Mouse (Mus musculus): ENCODE results near the gene Actr1b.
A peak's percentile ranks its signal among the peaks of the same experiment; 100 is the strongest.
"Not testable (repeated sequence)": the region's sequence is repeated elsewhere in the genome, so short reads cannot be mapped to it uniquely, and the experiment has no call there.

Gene Actr1b

DNA sequence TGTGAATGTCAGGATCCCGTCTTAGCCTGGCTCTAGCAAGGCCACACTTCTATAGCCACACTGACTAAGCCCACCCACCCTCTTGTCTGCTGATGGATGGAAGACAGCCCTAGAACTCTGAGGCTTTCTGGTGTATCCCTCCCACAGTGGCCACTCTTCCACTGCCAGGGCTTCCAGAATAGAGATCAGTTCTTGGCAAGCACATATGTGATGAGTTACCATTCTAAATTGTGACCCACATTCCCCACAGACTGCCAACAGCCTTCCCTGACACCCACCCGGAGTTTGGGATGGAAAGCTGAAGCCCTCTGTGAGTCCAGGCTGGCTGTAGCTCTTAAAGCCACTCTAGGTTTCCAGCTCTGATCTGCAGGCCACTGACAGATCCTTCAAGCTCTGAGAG, 7.1 kb downstream of the Actr1b start:
- no peak for DNase-seq (ENCODE audit: low spot score in 2 of 2)

GRCm38 (mm10) chr1:36697030-36697429, 17.2 kb downstream of the Actr1b start:
- DNase-seq (ENCODE audit: low spot score in 2 of 2): no peak

- no peak for DNase-seq (ENCODE audit: low spot score in 2 of 2)
Observed at GRCm38 (mm10) chr1:36696411-36696810, 17.8 kb downstream of the Actr1b start.

DNA sequence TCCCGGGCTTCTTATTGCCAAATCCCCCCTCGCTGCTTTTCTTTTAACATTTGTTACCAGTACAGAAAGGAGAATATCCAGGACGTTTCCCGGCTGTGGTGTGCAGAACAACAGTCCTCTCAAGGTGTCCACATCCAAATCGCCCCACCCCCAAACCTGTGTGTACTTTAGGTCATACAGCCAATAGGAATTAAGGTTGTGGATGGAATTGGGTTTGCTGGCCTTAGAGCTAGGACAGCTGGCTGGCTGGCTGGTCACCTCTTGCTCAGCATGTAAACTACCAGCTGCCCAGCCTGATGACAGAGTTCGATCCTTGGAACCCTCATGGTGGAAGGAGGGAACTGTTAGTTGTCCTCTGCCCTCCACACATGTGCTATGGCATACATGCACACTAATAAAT, 19.4 kb downstream of the Actr1b start:
- DNase-seq (ENCODE audit: low spot score in 2 of 2): no peak

DNA sequence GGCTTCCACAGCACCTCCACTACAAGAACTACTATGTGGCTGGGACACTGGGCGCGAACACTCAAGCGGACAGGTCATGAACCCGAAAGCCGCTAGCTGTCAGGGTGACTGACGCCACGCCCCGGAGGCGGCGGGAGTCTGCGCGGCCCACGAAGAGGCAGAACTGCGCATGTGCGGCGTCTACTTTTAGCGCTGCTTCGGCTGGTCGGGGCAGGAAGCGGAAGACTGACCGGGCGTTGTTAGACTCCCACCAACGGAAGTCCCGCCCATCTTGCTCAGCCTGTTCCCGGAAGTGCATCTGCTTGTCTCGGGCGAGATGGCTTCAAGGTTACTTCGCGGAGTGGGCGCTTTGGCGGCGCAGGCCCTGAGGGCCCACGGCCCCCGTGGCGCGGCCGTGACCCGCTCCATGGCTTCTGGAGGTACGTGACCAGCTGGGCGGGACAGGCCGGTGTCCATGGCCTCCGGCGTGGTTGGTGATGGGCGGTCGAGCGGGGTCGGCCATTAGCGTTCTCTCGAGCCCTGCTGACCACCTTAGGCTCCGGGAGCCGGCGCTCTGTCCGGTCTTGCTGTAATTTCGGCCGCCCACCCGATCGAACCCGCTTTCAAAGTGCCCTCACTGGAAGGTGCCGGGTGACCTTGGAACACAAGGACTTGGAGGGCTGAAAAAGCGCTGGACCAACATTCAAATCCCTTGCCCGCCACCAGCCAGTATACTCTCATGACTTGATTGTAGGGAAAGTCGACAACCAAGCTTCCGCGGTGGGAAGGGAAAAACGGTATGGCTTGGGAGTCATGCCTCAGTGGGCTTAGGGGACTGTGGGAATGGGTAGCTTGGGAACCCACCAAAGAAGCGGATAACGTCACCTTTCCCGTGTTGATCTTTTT, 22.7 kb downstream of the Actr1b start, which contains the start of gene Cox5b:
Gene Cox5b, plus strand, starts transcription at position 179 of the 885 bp plus-strand sequence.
- DNase-seq (ENCODE audit: low spot score in 2 of 2): peak; percentile 95 to 97

GRCm38 (mm10) chr1:36690671-36691235, 23.5 kb downstream of the Actr1b start:
- DNase-seq (ENCODE audit: low spot score in 2 of 2): no peak

- DNase-seq (ENCODE audit: low spot score in 2 of 2): peak; percentile 40 to 72
Observed at GRCm38 (mm10) chr1:36683810-36684467, 30.3 kb downstream of the Actr1b start.

DNA sequence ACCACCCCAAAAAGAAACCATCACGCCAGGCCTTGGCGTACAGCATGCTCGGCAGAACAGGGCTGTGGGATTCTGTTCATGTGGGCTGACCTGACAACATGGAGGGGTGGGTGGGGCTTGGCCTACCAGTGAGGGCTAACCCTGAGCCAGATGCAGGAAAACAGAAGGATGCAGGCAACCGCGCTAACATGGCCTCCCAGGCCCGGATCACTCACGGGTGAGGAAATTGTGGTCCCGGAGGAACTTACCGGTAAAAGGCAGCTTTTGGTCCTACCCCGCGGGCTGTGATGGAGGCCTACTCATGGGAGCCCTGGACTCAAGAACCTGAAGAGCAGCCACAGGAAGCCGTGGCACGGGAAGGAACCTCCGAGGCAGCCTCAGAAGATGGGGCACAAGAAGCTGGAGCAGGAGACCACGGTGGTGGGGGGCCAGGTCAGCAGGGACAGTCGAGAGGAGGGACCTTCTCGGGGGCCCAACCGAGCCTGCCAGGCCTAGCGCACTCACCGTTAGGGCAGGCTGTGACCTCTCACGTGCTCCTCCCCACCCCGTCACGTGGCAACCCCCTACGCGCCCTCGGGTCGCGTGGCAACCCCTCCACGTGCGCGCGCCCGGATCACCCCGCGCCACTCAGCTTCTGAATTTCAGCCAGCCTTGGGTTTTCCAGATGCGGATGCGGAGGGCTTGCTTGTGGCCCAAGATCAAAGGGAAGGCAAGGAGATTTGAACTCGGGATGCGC, 31.4 kb downstream of the Actr1b start, which contains the start of gene Fam178b:
Gene Fam178b, minus strand, starts transcription at position 564 of the 736 bp plus-strand sequence.
- DNase-seq (ENCODE audit: low spot score in 2 of 2): no peak

DNA sequence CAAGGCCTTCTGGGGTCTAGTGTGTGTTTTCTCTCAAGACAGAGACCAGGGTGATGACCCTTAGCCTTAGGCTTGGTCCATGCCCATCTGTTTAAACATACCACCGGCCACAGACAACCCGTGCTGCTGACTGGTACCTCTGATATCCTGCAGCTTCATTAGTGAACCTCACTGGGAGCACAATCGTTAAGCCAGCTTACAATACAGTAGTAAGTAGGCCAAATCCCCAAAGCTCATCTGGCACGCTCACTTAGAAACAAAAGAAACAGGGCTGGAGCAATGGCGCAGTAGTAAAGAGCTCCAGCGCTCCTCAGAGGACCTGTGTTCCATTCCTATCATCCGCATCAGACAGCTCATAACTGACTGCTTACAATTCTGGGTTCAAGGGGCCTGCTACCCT, 33.3 kb downstream of the Actr1b start:
- no peak for DNase-seq (ENCODE audit: low spot score in 2 of 2)

DNA sequence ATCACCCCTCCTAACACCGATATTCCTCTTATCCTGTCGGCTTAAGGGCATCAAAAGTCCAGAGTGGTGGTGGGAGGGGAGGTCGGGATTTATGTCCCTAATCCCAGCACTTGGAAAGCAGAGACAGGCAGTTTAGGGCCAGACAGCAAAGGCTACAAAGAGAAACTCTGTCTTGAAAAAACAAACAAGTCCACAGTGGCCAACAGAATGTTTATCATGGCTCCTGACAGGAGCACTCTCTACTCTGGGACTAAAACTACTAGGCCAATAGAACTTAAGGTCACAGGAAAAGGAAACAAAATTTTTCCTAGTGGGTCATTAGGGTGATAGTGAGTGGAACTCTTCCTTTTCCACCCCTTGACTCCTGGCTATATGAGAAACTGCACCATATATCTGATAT, 39.3 kb downstream of the Actr1b start:
- no peak for DNase-seq (ENCODE audit: low spot score in 2 of 2)

- no peak for DNase-seq (ENCODE audit: low spot score in 2 of 2)
Observed at GRCm38 (mm10) chr1:36672648-36673350, 41.4 kb downstream of the Actr1b start.

DNA sequence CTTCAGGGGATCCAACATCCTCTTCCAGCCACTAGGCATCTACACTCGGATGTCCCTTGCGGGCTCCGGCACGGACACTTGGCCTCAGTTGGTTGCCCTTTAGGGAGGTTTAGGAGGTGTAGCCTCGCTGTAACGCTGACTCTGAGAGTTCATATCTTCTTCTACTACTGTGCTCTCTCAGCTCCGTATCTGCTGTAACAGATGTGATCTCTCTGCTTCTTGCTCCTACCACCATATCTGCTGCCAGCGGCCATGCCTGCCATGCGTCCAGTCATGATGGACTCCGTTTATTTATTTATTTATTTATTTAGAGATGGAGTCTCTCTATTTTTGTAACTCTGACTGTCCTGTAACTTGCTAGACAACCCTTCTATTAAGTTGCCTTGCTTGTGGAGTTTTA, 43.0 kb downstream of the Actr1b start:
- DNase-seq (ENCODE audit: low spot score in 2 of 2): no peak

DNA sequence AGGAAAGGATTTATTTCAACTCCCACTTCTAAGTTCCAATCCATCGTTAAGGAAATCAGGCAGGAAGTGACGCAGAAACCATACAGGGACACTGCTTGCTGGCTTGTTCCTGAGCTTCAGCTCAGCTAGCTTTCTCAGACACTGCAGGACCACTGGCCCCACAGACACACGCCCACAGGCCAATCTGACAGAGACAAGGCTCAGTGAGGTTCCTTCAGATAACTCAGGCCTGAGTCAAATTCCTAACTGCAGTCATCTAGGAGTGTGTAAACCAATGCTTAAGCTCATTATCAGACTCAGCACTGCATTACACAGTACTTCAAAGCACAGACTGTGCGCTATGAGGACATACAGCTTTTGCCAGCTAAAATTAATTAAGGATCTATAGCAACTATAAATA, 44.0 kb downstream of the Actr1b start:
- no peak for DNase-seq (ENCODE audit: low spot score in 2 of 2)

GRCm38 (mm10) chr1:36668007-36668406, 46.2 kb downstream of the Actr1b start:
- DNase-seq (ENCODE audit: low spot score in 2 of 2): not testable (repeated sequence)

DNA sequence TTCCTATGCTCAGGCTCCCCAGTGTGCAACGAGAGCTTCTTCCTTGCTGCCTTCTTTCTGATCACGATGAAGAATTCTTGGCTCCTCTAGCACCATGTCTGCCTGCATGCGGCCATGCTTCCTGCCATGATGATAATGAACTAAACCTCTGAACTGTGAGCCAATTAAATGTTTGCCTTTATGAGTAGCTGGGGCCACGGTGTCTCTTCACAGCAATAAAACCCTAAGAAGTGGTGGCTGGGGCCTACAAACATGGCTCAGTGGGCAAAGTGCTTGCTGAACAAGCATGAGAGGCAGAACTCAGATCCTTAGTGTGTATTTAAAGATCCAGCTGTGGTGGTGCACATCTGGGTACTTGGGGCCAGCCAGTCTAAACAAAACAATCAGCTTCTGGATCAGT, 48.3 kb downstream of the Actr1b start:
- DNase-seq (ENCODE audit: low spot score in 2 of 2): no peak

- DNase-seq (ENCODE audit: low spot score in 2 of 2): no peak
Observed at GRCm38 (mm10) chr1:36665165-36665723, 49.0 kb downstream of the Actr1b start.

DNA sequence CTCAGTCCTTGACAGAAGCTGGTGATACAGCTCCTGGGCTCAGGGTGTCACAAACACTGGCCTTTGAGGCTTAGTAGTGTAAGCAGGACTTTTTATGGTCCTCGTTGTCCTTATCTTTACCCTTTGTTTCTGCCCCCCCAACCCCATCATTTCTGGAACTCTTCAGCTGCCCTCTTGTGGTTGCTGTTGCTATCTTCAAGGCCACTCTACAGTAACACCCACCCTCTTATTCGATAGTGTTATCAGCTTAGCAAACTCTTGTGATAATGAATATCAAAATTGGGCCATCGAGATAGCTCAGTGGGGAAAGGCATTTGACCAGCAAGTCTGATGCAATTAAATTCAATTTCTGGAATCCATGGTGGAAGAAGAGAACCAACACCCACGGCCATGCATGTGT, 49.8 kb downstream of the Actr1b start:
- no peak for DNase-seq (ENCODE audit: low spot score in 2 of 2)

DNA sequence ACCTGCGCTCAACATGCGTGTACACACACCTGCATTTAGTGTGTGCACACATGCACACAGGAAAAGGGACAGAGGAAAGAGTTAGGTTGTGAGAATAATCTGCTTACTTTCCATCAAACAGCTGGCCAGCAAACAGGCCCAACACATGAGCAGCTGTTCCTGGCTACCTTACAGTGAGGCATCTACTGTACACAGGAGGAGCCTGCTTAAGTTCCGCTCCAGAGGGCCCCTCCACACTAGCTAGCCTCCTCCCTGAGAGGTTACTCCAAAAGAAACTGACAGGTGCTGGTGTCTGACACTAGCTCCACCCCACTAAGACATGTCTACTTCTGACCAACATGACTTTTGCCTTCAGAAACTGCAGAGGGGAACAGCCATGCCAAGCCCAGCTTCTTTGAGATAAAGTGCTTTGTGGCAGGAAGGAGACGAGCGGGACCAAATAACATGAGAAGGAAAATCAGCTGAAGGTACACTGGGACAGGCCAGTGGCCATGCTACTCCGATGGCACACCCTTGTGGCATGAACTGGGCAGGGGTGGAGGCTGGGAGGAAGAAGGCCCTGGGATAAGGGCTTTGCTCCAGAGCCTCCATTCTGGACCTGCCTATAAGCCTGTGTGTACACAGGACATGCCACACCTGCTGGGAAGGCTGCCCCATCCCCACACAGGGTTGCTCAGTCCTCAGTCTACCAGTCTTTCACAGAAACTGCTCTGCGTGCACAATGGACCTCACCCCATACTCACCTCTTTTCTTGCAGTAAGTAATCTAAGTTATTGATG, 55.4 kb downstream of the Actr1b start:
- no peak for DNase-seq (ENCODE audit: low spot score in 2 of 2)

GRCm38 (mm10) chr1:36657658-36658415, 56.4 kb downstream of the Actr1b start:
- no peak for DNase-seq (ENCODE audit: low spot score in 2 of 2)

All from thymus, postnatal 10 days (tissue).